Mouse (Mus musculus): ENCODE results near the gene Fam3c.

Gene Fam3c

DNA sequence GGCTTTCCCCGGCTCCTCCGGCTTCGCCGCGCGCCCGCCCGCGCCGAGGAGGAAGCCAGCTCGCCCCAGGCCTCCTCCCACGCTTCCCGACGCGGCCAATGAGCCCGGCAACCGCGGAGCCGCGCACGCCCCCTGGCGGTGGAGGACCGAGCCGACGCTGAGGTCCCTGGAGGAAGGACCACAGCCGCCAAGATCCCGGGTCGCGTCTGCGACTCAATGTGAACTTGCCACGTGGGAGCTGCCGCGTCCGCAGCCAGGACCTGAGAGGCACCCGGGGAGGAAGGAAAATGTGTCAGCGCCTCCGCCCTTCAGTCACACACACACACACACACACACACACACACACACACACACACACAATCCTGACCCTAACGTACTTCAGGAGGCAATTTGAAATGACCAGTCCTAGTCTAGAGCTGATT lies at the start of gene Fam3c:
TSS of gene Fam3c (minus strand) at position 158 of the 422 bp plus-strand sequence.
- DNase-seq (ENCODE audit: low spot score), result peak; percentile 95

DNA sequence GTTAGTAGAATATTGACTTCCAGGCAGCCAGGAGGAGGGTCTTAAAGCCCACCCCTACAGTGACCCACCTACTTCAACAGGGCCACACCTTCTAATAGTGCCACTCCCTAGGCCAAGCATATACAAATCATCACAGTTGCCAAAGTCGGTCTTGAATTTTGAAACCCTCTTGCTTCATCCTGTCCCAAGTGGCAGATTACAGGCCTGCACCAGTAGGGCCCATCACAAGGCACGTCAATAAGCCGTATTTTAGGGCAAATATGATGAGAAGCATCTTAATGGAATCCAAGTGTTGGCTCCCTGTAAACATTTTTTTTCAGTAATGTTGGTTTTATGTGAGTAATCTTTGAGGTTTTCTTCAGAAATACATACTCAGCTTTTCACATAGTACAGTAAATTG lies 49.0 kb upstream of the Fam3c start:
- no peak for DNase-seq (ENCODE audit: low spot score)

- DNase-seq (ENCODE audit: low spot score), result no peak
Measured at GRCm38 (mm10) chr6:22403736-22404135, 47.7 kb upstream of the Fam3c start.

DNA sequence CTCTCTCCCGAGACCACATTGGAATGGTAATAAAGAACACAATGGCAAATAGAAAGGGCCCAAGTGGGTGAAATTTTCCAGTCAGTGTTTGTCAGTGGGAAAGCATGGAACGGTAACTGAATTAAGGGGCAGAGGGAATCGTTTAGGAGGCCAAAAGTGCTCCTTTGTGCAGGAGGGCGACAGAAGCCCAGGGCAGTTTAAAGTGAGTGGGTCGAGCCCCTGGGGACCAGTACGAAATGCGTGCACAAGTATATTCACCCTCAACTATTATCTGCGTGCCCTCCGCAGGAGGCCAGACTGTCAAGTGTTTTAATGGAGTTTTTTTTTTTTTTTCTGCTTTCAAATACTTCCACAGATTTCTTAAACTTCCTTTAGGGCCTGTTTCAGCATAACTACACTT lies 47.3 kb upstream of the Fam3c start:
- no peak for DNase-seq (ENCODE audit: low spot score)

DNA sequence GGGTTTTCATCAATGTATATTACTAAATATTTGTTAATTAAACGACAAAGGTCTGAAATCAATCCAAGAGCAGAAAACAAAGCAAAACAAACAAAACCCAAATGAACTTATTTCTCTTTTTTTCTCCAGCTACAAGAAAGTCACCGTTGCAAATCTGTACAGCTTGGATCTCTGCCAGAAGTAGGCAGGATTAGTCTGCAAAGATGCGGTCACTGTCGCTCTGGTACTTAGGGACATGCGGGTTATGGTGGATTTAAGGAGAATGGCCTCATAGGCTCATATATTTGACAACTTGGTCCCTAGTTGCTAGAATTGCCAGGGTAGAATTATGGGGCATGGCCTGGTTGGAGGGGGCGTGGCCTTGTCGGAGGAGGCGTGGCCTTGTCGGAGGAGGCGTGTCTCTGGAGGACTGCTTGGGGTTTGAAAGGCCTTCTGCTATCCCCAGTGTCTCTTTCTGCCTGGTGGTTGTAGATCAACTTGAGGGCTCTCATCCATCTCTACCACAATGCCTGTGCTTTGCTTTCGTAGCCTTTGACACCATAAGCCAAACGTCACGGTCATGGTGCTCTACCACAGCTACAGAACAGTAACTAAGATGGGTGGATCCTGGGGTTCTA lies 46.6 kb upstream of the Fam3c start:
- DNase-seq (ENCODE audit: low spot score), result no peak

- DNase-seq (ENCODE audit: low spot score), result no peak
Measured at GRCm38 (mm10) chr6:22402037-22402436, 46.0 kb upstream of the Fam3c start.

GRCm38 (mm10) chr6:22398079-22398774 lies 42.2 kb upstream of the Fam3c start:
- DNase-seq (ENCODE audit: low spot score), result no peak

DNA sequence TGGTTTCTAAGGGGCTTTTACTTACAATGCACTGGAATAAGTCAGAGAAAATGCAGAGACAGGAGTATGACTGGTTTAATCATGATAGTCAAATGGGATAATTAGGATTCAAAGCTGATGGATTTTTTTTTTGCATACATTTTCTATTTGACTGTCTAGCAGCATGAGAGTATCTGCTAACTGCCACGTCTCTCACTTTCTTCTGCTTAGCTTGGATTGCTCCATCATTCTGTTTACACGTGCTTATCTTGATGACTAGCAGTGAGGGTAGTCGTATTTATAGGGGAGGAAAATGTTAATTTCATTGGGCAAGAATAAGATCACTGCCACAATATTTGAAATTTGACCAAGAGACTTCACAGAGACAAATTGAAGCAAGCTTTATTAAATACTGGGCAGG lies 39.2 kb upstream of the Fam3c start:
- DNase-seq (ENCODE audit: low spot score), result no peak

GRCm38 (mm10) chr6:22390654-22391365 lies 34.8 kb upstream of the Fam3c start:
- no peak for DNase-seq (ENCODE audit: low spot score)

DNA sequence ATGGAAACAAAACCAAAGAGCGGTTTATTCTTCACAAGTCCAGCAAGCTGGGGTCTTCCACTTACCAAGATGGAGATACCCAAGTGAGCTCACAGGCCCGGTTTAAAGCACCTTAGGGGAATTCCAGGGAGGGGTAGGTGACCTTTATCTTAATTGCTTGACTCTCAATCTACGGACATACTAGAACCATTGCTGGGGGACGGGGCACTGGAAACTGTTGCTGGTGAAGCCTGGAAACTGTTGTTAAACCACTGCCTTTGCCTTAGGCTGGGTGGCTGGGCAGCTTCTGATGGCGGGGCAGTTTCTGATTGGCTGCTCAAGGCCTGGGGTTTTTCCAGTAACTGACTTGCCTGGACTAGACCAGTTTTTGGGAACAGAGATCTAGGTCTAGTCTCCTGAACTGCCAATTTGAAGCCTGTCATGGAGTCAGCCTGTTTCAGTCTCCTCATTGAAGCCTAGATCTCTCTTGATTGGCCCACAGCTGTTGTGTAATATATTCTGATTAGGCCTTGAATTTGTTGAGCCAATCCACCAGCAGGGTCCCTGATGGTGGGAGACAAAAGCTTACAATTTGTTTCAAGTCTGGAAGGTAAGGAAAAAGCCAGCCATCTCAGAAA lies 29.3 kb upstream of the Fam3c start:
- no peak for DNase-seq (ENCODE audit: low spot score)

DNA sequence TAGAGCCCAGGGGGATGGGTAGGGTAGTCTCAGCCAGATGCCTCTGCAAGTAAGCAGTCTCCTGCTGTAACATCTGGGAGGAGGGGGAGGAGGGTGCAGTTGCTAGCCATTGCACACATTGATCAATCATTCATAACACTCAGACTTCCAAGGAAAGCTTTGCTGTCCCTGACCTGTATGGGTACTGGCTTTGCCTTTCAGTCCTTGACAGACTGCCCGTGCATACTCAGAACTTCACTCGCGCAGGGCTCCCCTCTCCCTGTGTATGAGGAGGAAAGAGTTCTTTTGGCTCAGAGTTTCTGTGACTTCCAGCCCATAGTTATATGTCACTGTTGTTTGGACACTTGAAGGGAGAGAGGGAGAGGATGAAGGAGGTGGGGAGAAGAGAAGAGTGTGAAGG lies 24.2 kb upstream of the Fam3c start:
- no peak for DNase-seq (ENCODE audit: low spot score)

GRCm38 (mm10) chr6:22379831-22380230 lies 23.8 kb upstream of the Fam3c start:
- no peak for DNase-seq (ENCODE audit: low spot score)

- no peak for DNase-seq (ENCODE audit: low spot score)
Measured at GRCm38 (mm10) chr6:22378462-22378861, 22.4 kb upstream of the Fam3c start.

DNA sequence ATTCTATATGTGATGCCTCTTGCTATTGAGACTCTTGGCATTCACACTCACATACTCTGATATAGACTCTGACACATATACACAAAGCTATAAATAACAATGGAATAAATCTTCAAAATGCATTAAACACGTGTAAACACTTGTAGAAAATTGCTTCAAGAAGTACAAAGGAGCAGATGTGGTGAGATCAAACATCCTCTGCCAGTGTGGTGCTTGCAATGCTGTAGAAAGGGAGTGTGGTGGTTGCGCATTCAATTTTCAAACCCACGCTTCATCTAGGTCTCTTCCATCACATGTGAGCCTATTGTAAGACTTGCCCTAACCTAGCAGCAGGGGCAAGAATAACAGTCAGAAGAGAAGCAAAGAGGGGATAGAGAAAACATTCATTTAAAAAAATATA lies 18.7 kb upstream of the Fam3c start:
- no peak for DNase-seq (ENCODE audit: low spot score)

GRCm38 (mm10) chr6:22373476-22373875 lies 17.4 kb upstream of the Fam3c start:
- no peak for DNase-seq (ENCODE audit: low spot score)

DNA sequence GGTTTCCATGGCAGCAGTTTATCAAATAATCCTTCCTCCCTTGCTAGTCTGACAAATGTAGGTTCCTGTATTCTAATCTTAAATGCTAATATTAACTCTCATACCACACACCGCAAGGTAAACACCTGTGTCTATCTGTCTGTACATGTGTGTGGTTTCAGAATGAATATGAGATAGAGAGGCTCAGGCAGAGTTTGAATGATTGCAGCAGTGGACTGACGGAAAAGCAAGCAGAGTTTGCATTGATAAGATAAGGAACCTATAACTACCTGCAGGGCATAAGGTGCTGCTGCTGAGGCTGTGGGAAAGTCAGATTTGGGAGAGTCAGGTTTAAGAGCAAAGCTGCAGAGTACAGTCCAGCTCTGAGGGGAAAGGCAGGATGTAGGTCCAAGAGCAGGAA lies 10.9 kb upstream of the Fam3c start:
- no peak for DNase-seq (ENCODE audit: low spot score)

DNA sequence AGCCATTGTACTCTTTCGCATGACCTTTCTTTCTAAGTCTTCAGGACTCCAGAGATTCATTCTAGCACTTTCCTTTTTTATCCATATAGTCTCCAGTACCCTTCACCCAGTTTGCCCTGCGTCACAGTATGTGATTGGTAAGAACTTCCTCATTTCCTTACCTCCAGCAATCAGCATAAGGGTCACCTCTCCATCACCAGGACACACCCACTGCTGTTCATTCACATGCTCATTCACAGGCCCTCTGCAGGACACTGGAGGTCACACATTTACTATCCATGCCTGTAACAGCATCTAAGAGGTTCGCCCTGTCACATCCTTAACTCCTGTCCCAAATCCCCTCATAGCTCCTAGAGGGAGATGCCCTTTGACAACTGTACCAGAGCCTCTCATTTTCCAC lies 7.5 kb upstream of the Fam3c start:
- no peak for DNase-seq (ENCODE audit: low spot score)

DNA sequence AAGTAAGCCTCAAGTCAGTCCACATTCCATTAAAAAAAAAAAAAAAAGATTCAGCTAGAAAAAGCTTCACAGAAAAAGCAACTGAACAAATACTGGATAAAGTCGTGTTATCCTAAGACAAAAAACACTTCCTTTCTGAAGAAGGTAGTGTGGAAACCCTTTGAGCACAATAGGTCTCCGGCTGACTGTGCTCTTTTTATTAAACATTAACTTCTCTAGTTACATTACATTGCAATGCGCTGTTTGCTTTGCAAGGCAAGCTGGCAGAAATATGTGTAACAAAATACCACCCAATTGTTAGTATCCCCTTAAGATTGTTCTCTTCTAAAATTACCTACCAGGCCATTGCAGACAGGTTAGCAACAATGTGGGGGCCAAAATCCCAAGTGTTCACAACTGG lies 5.9 kb upstream of the Fam3c start:
- no peak for DNase-seq (ENCODE audit: low spot score)

DNA sequence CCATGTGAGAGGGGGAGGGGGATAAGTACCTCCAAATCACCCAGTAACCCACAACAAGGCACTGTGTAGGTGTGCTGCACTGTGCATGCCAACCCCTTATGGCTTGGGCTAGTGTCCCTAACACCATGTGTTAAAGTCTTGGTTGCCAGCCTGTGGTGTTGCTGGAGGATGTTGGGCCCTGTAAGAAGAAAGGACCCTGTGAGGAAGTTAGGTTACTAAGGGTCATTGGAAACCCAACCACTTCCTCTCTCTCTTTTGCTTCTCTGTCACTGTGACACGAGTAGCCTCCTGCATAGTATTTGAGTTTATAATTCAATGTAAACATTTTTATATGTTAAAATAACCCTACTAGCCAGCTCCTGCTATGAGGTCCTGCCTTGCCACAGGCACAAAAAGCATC lies 3.0 kb upstream of the Fam3c start:
- DNase-seq (ENCODE audit: low spot score), result no peak

DNA sequence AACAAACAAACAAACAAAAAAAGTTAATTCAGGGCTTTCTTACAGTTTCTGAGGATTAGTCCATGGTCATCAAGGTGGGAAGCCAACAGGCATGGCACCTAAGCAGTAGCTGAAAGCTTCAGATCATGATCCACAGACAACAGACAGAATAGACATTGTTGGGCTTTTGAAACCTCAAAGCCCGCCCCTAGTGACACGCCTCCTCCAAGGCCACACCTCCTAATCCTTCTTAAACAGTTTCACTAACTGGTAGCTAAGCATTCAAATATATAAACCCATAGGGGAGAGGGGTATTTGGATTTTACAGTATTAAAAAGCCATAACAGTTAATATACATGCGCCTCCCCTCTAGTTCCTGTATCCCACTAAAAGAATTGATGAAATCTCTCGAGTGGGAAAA lies 1.3 kb upstream of the Fam3c start:
- DNase-seq (ENCODE audit: low spot score), result no peak

DNA sequence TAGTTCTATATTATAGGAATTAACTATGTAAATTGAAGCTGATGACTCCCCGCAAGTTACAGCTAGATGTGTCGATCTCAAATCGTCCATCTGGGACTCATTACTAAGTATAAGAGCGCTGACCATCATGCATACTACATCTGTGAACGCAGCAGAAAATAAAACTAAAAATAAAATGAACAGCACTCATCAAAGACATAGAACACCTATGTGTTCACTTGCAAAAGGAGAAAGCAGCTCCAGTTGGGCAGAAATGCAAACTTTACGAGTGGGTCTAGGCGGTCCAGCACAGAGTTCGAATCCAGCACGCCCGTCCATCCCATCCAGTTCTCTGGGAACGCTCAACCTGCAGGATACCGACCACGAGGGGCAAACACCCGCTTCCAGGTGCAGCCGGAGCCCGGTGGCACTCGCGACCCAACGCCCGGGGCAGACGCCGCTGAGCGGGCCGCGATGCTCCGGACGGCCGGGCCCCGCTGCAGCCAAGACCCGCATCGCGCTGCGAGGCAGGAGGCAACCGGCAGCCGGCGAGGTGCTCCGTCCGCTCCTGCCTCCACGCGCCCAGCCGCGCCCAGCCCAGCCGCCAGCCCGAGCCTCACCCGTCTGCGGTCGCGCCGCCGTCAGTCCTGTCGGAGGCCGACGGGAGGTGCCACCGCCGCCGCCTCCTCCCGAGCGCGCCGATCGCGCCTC lies 502 bp downstream of the Fam3c start:
- DNase-seq (ENCODE audit: low spot score), result no peak

GRCm38 (mm10) chr6:22354675-22355074 lies 1.4 kb downstream of the Fam3c start:
- DNase-seq (ENCODE audit: low spot score), result no peak
